Mouse (Mus musculus): Measurements from ENCODE around the gene Mymk. TPM values are rescaled to one million over a fixed set of nuclear protein-coding genes. Genes with fewer than 3 reads are reported as not detected.

Gene Mymk
- polyA plus RNA-seq, 1 experiment from 2014 or later: 6.4 TPM

DNA sequence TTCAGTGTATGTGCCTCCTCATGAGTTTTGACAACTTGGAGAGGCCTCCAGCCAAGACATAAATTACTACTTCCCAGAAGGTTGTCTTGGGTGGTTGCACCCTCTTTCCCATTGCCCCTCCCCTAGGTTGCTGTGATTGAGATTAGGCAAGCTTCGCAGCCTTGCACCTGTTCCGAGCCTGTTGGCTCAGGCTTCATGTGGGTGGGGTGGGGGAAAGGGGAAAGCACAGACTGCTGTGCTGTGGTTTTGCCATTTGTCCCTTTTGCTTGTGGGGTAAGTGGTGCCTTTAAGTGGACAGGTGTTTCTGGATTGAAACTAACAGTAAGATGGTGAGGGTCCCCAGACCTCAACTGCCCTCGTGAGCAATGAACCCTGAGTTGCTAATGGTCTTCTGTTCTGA is 36.0 kb downstream of the Mymk start:
- no peak overlapping the region for H3K27ac ChIP-seq
- H3K4me2 ChIP-seq: no peak overlapping the region
- ATAC-seq (ENCODE audit: insufficient number of reproducible peaks, insufficient read depth, low FRiP score, low TSS enrichment, low read depth): no peak
- no peak overlapping the region for H3K4me3 ChIP-seq
- H3K36me3 ChIP-seq: no peaks in the 10 kb centered on the region
- no peaks in the 10 kb centered on the region for H3K9me3 ChIP-seq
- H3K4me1 ChIP-seq: peaks cover 10% of the 10 kb centered on the region; the same call in 1 of the 2 replicates
- no peak overlapping the region for H3K9ac ChIP-seq
- H3K27me3 ChIP-seq: no peaks in the 10 kb centered on the region
- 70% methylated on average over 3 of the region's 3 CpGs for WGBS

DNA sequence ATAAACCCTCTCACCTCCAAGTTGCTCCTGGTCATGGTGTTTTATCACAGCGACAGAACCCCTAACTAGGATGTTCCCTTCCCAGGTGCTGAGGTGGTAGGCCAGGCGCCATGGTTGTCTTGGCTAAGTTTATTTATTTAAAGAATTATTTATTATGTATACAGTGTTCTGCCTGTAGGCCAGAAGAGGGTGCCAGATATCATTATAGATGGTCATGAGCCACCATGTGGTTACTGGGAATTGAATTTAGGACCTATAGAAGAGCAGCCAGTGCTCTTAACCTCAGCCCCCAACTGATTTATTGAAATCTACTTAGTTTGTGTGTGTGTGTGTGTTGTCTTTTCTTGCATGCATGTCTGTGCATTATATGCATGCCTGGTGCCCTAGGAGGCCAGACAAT is 39.6 kb downstream of the Mymk start:
- Histone ChIP-seq H3K36me3 (no peaks in the 10 kb centered on the region), H3K27ac (no peak overlapping the region), H3K4me2 (no peak overlapping the region), H3K27me3 (peaks cover 10% of the 10 kb centered on the region), H3K9me3 (no peaks in the 10 kb centered on the region), H3K4me1 (peaks cover 11% of the 10 kb centered on the region; the same call in 1 of the 2 replicates), H3K4me3 (no peak overlapping the region), H3K9ac (no peak overlapping the region)
- ATAC-seq (ENCODE audit: insufficient number of reproducible peaks, insufficient read depth, low FRiP score, low TSS enrichment, low read depth): no peak
- 74% methylated on average over 2 of the region's 2 CpGs for WGBS

- H3K4me2 ChIP-seq: peak overlapping the region; percentile 66
- 67% methylated on average over 4 of the region's 4 CpGs for WGBS
- no peak overlapping the region for H3K4me3 ChIP-seq
- no peak overlapping the region for H3K9ac ChIP-seq
- peaks cover 14% of the 10 kb centered on the region for H3K27me3 ChIP-seq
- H3K4me1 ChIP-seq: peaks cover 8% of the 10 kb centered on the region; the same call in 1 of the 2 replicates
- ATAC-seq (ENCODE audit: insufficient number of reproducible peaks, insufficient read depth, low FRiP score, low TSS enrichment, low read depth): no peak
- no peaks in the 10 kb centered on the region for H3K36me3 ChIP-seq
- no peaks in the 10 kb centered on the region for H3K9me3 ChIP-seq
- H3K27ac ChIP-seq: no peak overlapping the region
These were observed 43.5 kb downstream of the Mymk start for GRCm38 (mm10) chr2:27028437-27029015.

GRCm38 (mm10) chr2:27027618-27028436 is 44.2 kb downstream of the Mymk start, which contains the start of gene Slc2a6:
Gene Slc2a6, minus strand, starts transcription at chr2:27027998.
- 2% methylated on average over 38 of the region's 38 CpGs for WGBS
- Histone ChIP-seq H3K27ac (no peak within 1 kb of the TSS), H3K4me3 (peak within 1 kb of the TSS; percentile 32), H3K36me3 (no peaks in the 10 kb centered on the region), H3K9ac (peak within 1 kb of the TSS; percentile 51), H3K4me1 (peaks cover 8% of the 10 kb centered on the region; the same call in 1 of the 2 replicates), H3K9me3 (no peaks in the 10 kb centered on the region), H3K4me2 (peak within 1 kb of the TSS; percentile 66), H3K27me3 (peaks cover 14% of the 10 kb centered on the region)
- ATAC-seq (ENCODE audit: insufficient number of reproducible peaks, insufficient read depth, low FRiP score, low TSS enrichment, low read depth): peak; percentile 90

GRCm38 (mm10) chr2:27026857-27027617 is 44.9 kb downstream of the Mymk start:
- no peaks in the 10 kb centered on the region for H3K9me3 ChIP-seq
- WGBS: 74% methylated on average over 10 of the region's 10 CpGs
- H3K4me1 ChIP-seq: peaks cover 8% of the 10 kb centered on the region; the same call in 1 of the 2 replicates
- H3K27ac ChIP-seq: no peak overlapping the region
- H3K27me3 ChIP-seq: peaks cover 14% of the 10 kb centered on the region
- H3K9ac ChIP-seq: peak overlapping the region; percentile 51; the same call in 1 of the 2 replicates
- H3K4me2 ChIP-seq: peak overlapping the region; percentile 66
- ATAC-seq (ENCODE audit: insufficient number of reproducible peaks, insufficient read depth, low FRiP score, low TSS enrichment, low read depth): no peak
- no peaks in the 10 kb centered on the region for H3K36me3 ChIP-seq
- peak overlapping the region; percentile 32; the same call in 1 of the 2 replicates for H3K4me3 ChIP-seq

DNA sequence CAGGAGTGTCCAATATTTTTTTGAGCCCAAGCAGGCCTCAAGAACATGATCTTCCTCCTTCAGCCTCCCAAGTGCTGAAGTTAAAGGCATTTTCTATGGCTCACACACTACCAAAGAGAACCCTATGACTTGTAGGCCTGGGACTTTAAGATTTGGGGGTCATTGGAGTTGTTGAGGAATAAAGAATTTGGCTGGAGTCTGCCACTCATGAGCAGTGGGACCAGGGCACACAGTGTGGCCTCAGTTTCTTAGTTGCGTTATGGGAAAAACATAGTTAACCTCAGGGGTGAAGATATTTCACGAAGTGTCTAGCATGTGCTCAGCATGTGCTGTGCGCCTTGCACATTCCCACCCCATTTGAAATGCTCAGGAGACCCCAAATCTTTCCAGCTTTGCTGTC is 45.6 kb downstream of the Mymk start:
- H3K4me2 ChIP-seq: no peak overlapping the region
- H3K36me3 ChIP-seq: no peaks in the 10 kb centered on the region
- no peak for ATAC-seq (ENCODE audit: insufficient number of reproducible peaks, insufficient read depth, low FRiP score, low TSS enrichment, low read depth)
- peaks cover 14% of the 10 kb centered on the region for H3K27me3 ChIP-seq
- no peak overlapping the region for H3K9ac ChIP-seq
- H3K4me1 ChIP-seq: peaks cover 8% of the 10 kb centered on the region; the same call in 1 of the 2 replicates
- 91% methylated on average over 3 of the region's 3 CpGs for WGBS
- no peak overlapping the region for H3K4me3 ChIP-seq
- H3K9me3 ChIP-seq: no peaks in the 10 kb centered on the region
- no peak overlapping the region for H3K27ac ChIP-seq

GRCm38 (mm10) chr2:27025545-27025944 is 46.4 kb downstream of the Mymk start:
- no peak overlapping the region for H3K27ac ChIP-seq
- 71% methylated on average over 3 of the region's 3 CpGs for WGBS
- no peak overlapping the region for H3K4me3 ChIP-seq
- no peak overlapping the region for H3K9ac ChIP-seq
- peaks cover 8% of the 10 kb centered on the region; the same call in 1 of the 2 replicates for H3K4me1 ChIP-seq
- no peaks in the 10 kb centered on the region for H3K9me3 ChIP-seq
- H3K4me2 ChIP-seq: no peak overlapping the region
- no peaks in the 10 kb centered on the region for H3K36me3 ChIP-seq
- ATAC-seq (ENCODE audit: insufficient number of reproducible peaks, insufficient read depth, low FRiP score, low TSS enrichment, low read depth): no peak
- peaks cover 14% of the 10 kb centered on the region for H3K27me3 ChIP-seq

DNA sequence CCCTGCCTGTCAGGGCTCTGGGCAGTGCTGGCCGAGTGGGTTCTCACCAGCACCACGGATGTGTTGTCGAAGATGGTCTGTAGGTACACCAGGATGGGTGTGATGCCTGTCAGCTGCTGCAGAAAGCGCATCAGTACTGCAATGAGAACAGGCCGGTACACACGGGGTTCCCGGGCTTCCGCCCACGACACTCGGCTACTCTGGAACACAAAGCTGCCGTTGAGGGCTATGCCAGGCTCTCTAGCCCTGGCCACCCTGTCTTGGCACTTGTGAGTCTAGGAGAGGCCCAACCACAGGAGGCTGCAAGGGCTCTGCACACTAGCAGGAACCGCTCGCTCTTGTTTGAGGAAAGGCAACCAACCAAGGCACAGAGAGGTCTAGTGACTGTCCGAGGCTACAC is 47.8 kb downstream of the Mymk start:
- Histone ChIP-seq H3K4me3 (no peak overlapping the region), H3K9me3 (no peaks in the 10 kb centered on the region), H3K4me2 (no peak overlapping the region), H3K9ac (no peak overlapping the region), H3K27me3 (peaks cover 11% of the 10 kb centered on the region), H3K27ac (no peak overlapping the region), H3K36me3 (peaks cover 11% of the 10 kb centered on the region), H3K4me1 (peaks cover 8% of the 10 kb centered on the region; the same call in 1 of the 2 replicates)
- 83% methylated on average over 14 of the region's 14 CpGs for WGBS
- no peak for ATAC-seq (ENCODE audit: insufficient number of reproducible peaks, insufficient read depth, low FRiP score, low TSS enrichment, low read depth)

DNA sequence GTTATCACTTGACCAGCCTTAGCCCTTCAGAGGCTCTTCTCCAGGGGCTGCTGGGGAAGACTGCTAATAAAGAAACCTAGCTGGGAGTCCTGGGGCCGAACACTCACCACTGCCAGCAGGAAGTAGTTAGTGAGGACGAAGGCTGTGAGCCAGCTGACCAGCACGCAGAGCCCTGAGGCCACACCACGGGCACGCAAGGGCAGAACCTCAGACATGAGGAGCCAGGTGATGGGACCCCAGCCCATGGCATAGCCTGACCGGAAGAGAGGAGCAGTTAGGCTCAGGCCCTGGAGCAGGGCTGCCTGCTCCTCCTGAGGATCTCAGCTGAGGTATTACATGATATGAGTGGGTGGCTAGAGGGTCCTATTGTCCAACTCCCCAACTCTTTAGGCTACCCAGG is 49.4 kb downstream of the Mymk start:
- ATAC-seq (ENCODE audit: insufficient number of reproducible peaks, insufficient read depth, low FRiP score, low TSS enrichment, low read depth): no peak
- WGBS: 62% methylated on average over 6 of the region's 6 CpGs

DNA sequence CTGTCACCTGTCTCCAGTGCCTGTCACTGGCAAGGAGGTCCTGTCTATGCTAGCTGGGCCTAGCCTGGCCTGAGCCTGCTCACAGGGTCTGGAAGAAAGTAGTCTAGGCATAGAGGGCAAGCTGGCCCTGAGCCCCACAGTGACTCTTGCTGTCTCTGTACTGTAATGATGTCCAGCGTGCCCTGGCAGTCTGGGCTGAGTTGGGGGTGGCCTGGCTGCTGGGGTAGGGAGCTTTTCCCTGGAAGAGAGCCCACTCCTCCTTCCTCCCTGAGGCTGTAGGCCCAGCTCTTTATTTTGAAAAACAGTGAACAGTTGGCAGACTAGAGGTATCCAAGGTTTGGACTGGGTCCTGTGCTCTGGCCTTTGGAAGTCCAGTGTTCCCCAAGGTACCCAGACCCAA is 50.9 kb downstream of the Mymk start:
- WGBS: 78% methylated on average over 1 of the region's 1 CpGs
- no peak for ATAC-seq (ENCODE audit: insufficient number of reproducible peaks, insufficient read depth, low FRiP score, low TSS enrichment, low read depth)

More for the DNA sequence above, 49.4 kb downstream of the Mymk start:
- 0 out of 2 replicates have a peak, but pooled peaks cover 4% of the 10 kb centered on the region for H3K27me3 ChIP-seq
- H3K4me1 ChIP-seq: peaks cover 1% of the 10 kb centered on the region; the same call in 1 of the 2 replicates
- no peaks in the 10 kb centered on the region for H3K9me3 ChIP-seq
- H3K4me3 ChIP-seq: no peak overlapping the region
- no peak overlapping the region for H3K27ac ChIP-seq
- no peak overlapping the region for H3K4me2 ChIP-seq
- H3K9ac ChIP-seq: no peak overlapping the region
- peaks cover 26% of the 10 kb centered on the region for H3K36me3 ChIP-seq

GRCm38 (mm10) chr2:27019530-27019929 is 52.4 kb downstream of the Mymk start:
- no peaks in the 10 kb centered on the region for H3K4me1 ChIP-seq
- no peaks in the 10 kb centered on the region for H3K27me3 ChIP-seq
- H3K4me2 ChIP-seq: no peak overlapping the region
- H3K36me3 ChIP-seq: peaks cover 57% of the 10 kb centered on the region
- no peak overlapping the region for H3K4me3 ChIP-seq
- H3K27ac ChIP-seq: no peak overlapping the region
- WGBS: 87% methylated on average over 2 of the region's 2 CpGs
- no peak overlapping the region for H3K9ac ChIP-seq
- ATAC-seq (ENCODE audit: insufficient number of reproducible peaks, insufficient read depth, low FRiP score, low TSS enrichment, low read depth): no peak
- H3K9me3 ChIP-seq: no peaks in the 10 kb centered on the region

More for the DNA sequence above, 50.9 kb downstream of the Mymk start:
- Histone ChIP-seq H3K36me3 (peaks cover 41% of the 10 kb centered on the region), H3K9me3 (no peaks in the 10 kb centered on the region), H3K9ac (no peak overlapping the region), H3K27me3 (no peaks in the 10 kb centered on the region), H3K4me3 (no peak overlapping the region), H3K4me2 (no peak overlapping the region), H3K27ac (no peak overlapping the region), H3K4me1 (no peaks in the 10 kb centered on the region)
